Comparison of ENCODE assay signal across 28 mouse cellular contexts in genomic region chr13:64384937-64385336, GRCm38 (mm10).
"Had no signal": no experiment of that assay in that cellular context is flagged by ENCODE, and none has a peak within 500 bp of the region (broad histone marks: within the 10 kb centered on the region; RNA-seq: fewer than 3 reads in every experiment).

No protein-coding gene starts in this region.

- DNase-seq: cerebellum, adult 8-10 months; cerebellum, adult 9-10 months; cerebellum, adult 9-11 months; cerebellum, postnatal 10 days; cerebellum, postnatal 14 days; cerebellum, postnatal 25 days; cerebellum, postnatal 36 days; embryo, embryonic 11 days; forebrain, postnatal 0 days; gastrocnemius, adult 2 months; gastrocnemius, postnatal 10 days; gastrocnemius, postnatal 14 days; gastrocnemius, postnatal 25 days; gastrocnemius, postnatal 36 days; heart, adult 11 months; heart, adult 18-20 months; heart, adult 2 months had no signal

- H3K4me1 ChIP-seq: embryonic facial prominence, embryonic 12.5 days; embryonic facial prominence, embryonic 13.5 days; embryonic facial prominence, embryonic 15.5 days; forebrain, embryonic 10.5 days; forebrain, embryonic 12.5 days; forebrain, embryonic 13.5 days; forebrain, embryonic 15.5 days had no signal

- H3K27ac ChIP-seq: embryonic facial prominence, embryonic 10.5 days; embryonic facial prominence, embryonic 12.5 days; embryonic facial prominence, embryonic 13.5 days; embryonic facial prominence, embryonic 15.5 days; forebrain, embryonic 10.5 days; forebrain, embryonic 12.5 days; forebrain, embryonic 13.5 days; forebrain, embryonic 15.5 days; gastrocnemius, adult 2 months; heart, adult 2 months had no signal

- H3K9ac ChIP-seq: embryonic facial prominence, embryonic 12.5 days; embryonic facial prominence, embryonic 13.5 days; embryonic facial prominence, embryonic 15.5 days; forebrain, embryonic 12.5 days; forebrain, embryonic 13.5 days; forebrain, embryonic 15.5 days; forebrain, postnatal 0 days had no signal

- ATAC-seq: forebrain, embryonic 13.5 days; forebrain, embryonic 14.5 days; forebrain, embryonic 15.5 days; forebrain, embryonic 16.5 days; forebrain, postnatal 0 days had no signal

- H3K4me2 ChIP-seq: embryonic facial prominence, embryonic 12.5 days; embryonic facial prominence, embryonic 13.5 days; embryonic facial prominence, embryonic 15.5 days; forebrain, embryonic 12.5 days; forebrain, embryonic 13.5 days; forebrain, embryonic 15.5 days had no signal

- H3K4me3 ChIP-seq: embryonic facial prominence, embryonic 10.5 days; embryonic facial prominence, embryonic 12.5 days; embryonic facial prominence, embryonic 13.5 days; embryonic facial prominence, embryonic 15.5 days; erythroblast, embryonic 14.5 days; forebrain, embryonic 10.5 days; forebrain, embryonic 12.5 days; forebrain, embryonic 13.5 days; forebrain, embryonic 15.5 days; gastrocnemius, adult 2 months; heart, adult 2 months had no signal

- H3K9me3 ChIP-seq: embryonic facial prominence, embryonic 10.5 days; embryonic facial prominence, embryonic 12.5 days; embryonic facial prominence, embryonic 13.5 days; embryonic facial prominence, embryonic 15.5 days; forebrain, embryonic 10.5 days; forebrain, embryonic 12.5 days; forebrain, embryonic 13.5 days; forebrain, embryonic 15.5 days had no signal

- H3K27me3 ChIP-seq: embryonic facial prominence, embryonic 12.5 days; embryonic facial prominence, embryonic 13.5 days; embryonic facial prominence, embryonic 15.5 days; forebrain, embryonic 12.5 days; forebrain, embryonic 13.5 days; forebrain, embryonic 15.5 days had no signal

- H3K36me3 ChIP-seq: embryonic facial prominence, embryonic 10.5 days; embryonic facial prominence, embryonic 12.5 days; embryonic facial prominence, embryonic 13.5 days; embryonic facial prominence, embryonic 15.5 days; forebrain, embryonic 10.5 days; forebrain, embryonic 12.5 days; forebrain, embryonic 15.5 days had no signal
